Mouse (Mus musculus): Measurements from ENCODE around the gene Rpl23.
"Not testable (repeated sequence)": the region's sequence is repeated elsewhere in the genome, so short reads cannot be mapped to it uniquely, and the experiment has no call there.

Gene Rpl23

DNA sequence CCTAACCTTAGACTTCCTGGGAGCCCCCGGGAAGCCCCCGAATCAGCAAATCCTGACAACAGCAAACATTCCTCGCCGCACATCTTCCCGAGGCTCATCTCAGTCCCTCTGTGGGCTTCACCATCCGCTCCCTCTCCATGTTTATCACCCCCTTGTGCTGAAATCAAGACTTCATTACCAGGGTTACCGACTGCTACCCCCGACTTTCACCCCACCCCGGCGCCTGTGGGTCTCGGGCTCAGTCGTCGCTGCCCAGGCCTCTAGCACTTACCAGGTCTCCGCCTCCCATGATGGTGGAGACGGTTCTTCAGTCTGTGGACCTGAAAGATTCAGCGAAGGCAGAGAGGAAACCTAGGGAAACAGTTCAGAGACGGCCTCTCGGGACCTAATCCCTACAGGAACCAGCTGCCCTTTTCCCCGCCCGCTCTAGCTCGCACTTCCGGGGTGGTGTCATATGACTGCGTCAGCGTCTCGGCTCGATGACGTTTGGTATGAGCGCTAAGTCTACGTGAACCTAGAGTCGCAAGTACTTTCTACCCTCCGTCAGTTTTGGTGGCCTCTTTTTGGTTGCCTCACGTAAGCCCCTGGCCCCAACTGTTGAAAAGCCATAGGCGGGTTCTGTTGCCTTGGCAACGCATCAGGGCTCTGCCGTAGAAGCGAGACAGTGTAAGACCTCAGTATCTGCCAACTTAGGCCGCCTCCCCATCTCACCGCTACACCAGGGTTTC is 15.9 kb downstream of the Rpl23 start, which contains the start of gene Cwc25:
Cwc25 (minus strand) TSS at position 403 of the 728 bp plus-strand sequence.
- DNase-seq (ENCODE audit: low spot score): peak; percentile 98

DNA sequence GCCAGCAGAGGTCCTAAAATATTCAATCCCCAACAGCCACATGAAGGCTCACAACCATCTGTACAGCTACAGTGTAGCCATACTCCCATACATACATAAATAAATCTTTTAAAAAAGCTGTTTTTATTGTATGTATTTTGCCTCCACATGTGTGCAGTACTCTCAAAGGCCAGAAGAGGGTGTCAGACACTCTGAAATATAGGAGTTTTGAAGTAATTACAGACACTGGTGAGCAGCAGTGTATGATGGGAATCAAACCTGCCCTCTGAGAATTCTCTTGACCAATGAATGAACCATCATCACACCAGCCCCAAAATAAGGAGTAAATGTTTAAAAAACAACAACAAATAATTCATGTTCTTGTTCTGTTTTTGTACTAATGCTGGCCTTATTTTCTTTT is 20.6 kb downstream of the Rpl23 start:
- DNase-seq (ENCODE audit: low spot score): no peak

DNA sequence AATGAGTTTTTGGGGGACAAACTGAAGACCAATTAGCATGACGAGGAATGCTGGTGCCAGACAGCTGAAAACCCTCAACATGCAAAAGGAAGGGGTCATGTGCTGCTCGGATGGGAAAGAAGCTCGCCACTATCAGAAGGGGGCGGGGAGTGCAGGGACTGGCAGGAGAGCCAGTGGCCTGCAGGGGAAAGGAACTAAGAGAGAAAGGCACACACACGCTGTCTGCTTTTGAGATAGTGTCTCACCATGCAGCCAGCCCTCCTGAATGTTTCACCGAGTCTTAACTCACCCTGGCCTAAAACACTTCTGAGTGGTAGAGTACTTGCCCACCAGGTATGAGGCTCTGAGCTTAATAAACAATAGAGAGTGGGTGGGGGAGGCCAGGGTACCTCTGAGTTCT is 23.3 kb downstream of the Rpl23 start:
- no peak for DNase-seq (ENCODE audit: low spot score)

DNA sequence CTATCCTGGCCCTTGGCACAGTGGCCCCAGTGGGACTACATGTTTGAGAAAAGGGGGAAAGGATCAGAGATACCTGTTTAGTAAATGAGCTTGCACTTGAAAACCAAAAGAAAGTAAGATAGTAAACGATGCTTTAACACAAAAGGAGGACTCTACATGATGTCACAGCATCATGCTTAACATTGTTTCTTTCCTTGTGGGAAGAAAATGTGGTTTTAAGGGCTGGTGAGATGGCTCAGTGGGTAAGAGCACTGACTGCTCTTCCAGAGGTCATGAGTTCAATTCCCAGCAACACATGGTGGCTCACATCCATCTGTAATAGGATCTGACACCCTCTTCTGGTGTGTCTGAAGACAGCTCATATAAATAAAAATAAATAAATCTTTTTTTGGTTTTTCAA is 24.1 kb downstream of the Rpl23 start:
- DNase-seq (ENCODE audit: low spot score): no peak

GRCm38 (mm10) chr11:97753277-97753676 is 29.0 kb downstream of the Rpl23 start:
- no peak for DNase-seq (ENCODE audit: low spot score)

DNA sequence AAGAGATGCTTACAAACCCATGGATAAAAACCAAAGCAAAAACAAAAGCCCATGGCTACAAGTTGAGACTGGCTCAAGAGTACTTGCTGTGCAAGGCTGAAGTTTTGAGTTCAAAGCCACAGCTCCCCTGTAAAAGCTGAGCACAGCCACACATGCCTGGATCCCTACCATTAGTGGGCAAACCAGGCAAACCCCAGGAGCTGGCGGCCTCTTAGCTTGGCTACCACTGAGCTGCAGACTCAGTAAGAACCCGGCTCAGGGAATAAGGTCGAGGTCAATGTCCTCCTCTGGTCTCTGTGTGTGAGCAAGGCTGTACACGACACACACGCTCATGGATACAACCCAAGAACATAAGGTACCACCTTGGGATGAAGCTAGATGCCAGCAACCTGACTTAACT is 33.7 kb downstream of the Rpl23 start:
- DNase-seq (ENCODE audit: low spot score): no peak

GRCm38 (mm10) chr11:97747773-97748172 is 34.5 kb downstream of the Rpl23 start:
- DNase-seq (ENCODE audit: low spot score): no peak

DNA sequence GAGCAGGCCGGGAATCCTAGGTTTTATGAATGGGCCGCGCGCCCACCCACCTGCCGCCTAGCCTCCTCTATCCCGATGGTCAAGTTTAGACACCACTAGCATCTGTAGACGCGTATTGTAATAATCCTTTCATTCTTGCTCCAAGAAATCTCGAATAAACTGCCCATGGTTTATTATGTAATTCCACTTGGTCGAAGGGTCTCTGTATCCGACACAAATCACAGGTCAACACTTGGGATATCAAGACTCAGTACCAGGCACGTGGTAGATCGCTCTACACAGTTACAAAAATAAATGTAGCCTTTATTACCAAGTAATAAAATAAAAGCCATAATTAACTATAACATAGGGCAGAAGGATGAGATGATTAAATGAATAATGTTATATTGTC is 36.9 kb downstream of the Rpl23 start:
- DNase-seq (ENCODE audit: low spot score): no peak

- DNase-seq (ENCODE audit: low spot score): peak; percentile 100
These were observed 37.4 kb downstream of the Rpl23 start for GRCm38 (mm10) chr11:97744718-97745330.

- DNase-seq (ENCODE audit: low spot score): no peak
These were observed 38.0 kb downstream of the Rpl23 start, which contains the start of gene Pip4k2b for GRCm38 (mm10) chr11:97744063-97744717. TSS of gene Pip4k2b (minus strand) at chr11:97744704.

GRCm38 (mm10) chr11:97743423-97743822 is 38.8 kb downstream of the Rpl23 start:
- peak; percentile 26 for DNase-seq (ENCODE audit: low spot score)

- DNase-seq (ENCODE audit: low spot score): no peak
These were observed 39.6 kb downstream of the Rpl23 start for GRCm38 (mm10) chr11:97742591-97742990.

GRCm38 (mm10) chr11:97742157-97742556 is 40.1 kb downstream of the Rpl23 start:
- DNase-seq (ENCODE audit: low spot score): no peak

DNA sequence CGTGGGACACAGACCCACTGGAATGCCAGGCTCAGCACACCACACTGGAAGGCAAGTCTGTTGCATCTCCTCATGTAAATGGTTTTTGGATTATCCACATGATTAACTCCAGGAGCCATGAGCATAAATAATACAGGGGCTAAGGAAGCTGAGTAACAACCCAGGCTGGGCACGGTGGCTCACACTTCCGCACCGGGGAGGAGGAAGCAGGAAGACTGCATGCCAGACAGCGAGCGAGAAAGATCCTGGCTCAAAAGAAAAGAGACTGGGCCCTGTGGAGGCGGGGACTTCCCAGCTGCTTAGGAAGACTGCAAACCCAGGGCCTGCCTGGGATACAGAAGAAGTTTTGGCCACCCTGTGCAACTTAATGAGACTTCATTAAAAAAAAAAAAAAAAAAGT is 42.0 kb downstream of the Rpl23 start:
- DNase-seq (ENCODE audit: low spot score): no peak

DNA sequence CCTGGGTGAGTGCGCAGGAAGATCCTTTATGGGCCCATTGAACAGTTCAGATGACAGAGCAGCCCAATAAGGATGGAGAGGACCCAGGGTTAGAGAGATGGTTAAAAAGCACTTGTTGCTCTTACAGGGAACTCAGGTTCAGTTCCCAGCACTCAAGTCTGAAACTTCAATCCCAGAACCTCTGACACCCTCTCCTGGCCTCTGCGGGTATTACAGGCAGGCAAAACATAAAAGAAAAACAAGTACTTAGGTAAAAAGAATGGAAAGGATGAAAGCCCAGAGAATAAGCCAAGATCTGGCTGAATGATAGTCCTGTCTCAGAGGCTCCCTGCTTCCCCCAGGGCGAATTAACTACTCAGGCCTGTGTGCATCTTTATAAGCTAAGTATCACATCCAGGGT is 43.1 kb downstream of the Rpl23 start:
- no peak for DNase-seq (ENCODE audit: low spot score)

GRCm38 (mm10) chr11:97738703-97739102 is 43.5 kb downstream of the Rpl23 start:
- no peak for DNase-seq (ENCODE audit: low spot score)

DNA sequence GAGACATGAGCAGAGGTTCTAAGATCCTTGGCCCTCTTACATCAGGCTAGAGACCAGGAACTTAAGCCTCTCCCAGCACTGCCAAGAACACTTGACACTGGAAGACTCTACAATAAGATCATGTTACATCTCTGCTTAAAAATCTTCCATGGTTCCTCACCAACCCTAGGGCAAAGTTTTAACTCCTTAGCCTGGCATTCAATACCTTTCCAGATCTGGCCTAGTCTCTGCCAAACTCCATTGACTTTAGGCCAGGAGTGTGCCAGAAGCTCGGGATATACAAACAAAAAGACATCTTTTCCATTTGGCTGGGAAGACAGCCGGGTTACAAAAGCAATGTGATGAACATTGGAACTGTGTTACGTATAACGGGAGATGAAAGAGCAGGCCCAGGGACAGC is 44.6 kb downstream of the Rpl23 start:
- peak; percentile 57 for DNase-seq (ENCODE audit: low spot score)

GRCm38 (mm10) chr11:97736645-97737044 is 45.6 kb downstream of the Rpl23 start:
- no peak for DNase-seq (ENCODE audit: low spot score)

DNA sequence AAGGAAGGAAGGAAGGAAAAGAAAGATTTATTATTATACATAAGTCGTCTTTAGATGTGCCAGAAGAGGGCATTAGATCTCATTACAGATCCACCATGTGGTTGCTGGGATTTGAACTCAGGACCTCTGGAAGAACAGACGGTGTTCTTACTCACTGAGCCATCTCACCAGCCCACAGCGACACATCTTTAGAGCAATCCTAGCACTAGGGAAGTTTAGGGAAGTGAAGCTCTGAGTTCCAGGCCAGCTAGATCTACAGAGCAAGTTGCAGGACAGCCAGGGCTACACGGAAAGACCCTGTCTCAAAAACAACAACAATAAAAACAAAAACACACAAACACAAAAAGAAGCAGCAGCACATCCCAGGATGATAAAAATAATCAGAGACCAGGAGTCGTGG is 47.4 kb downstream of the Rpl23 start:
- DNase-seq (ENCODE audit: low spot score): not testable (repeated sequence)

DNA sequence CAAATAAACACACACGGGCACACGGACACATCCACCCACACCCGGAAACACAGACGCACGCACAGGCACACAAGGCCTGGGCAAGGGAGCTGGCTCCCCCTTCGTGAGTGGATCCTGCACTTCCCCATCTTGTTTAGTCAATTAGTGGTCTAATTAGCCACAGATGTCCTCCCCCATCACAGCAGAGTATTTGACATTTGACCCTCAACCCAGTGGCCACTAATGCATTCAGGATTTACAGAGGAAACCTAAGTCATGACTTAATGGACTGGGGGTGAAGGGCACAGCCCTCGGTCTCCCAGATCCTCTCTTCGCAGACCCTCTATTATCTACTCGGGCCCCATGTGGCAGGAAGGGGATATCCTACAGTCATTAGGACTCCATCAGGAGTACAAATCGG is 48.5 kb downstream of the Rpl23 start:
- no peak for DNase-seq (ENCODE audit: low spot score)

DNA sequence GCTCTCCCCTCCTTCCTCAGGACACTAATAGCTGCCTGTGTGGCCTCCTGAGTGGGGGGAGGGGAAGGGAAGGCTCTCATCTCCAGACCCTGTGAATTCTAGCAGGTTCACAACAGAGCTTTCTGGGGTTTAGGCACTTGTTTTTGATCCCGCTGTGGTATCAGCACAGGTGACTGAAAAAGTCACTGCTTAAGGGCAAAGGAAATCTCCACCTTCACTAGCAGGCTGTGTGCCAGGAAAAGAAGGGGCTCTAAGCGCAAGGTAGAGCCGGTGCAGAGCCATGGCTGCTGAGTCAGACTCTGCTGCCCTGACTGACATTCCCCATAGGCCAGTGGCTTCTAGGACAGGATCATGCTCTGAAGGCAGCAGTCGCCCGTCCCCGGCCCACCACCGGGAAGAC is 53.5 kb downstream of the Rpl23 start:
- no peak for DNase-seq (ENCODE audit: low spot score)

DNA sequence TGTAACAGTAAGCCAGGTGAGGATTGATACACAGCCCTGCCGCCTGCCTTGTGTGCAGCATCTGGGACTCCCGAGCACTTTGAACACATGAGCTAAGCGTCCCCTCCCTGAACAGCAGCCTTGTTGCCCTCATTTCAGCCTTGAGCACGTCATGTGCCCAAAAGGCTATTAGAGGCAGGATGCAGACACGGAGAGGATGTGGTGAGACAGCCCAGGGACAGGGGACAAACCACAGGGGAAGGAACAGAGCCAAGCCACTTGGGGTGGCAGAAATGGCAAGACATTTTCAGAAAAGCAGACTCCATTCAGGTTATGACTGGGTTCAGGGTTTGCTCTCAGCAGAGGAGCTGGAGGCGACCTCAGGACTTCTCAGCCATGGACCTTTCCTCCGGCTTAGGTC is 53.9 kb downstream of the Rpl23 start:
- DNase-seq (ENCODE audit: low spot score): no peak
